Comparison of ENCODE assay signal across 7 mouse cellular contexts in genomic region chr15:102377810-102378262, GRCm38 (mm10). TPM values are rescaled to one million over a fixed set of nuclear protein-coding genes. Genes with fewer than 3 reads are reported as not detected.
DNase-seq lines count a peak whose midpoint lies in the region; ATAC-seq and TF ChIP-seq lines count a peak whose summit lies in the region.

No protein-coding gene starts in this region.

- no peaks in the 10 kb centered on the region for H3K27me3 ChIP-seq in lung, embryonic 14.5 days (ENCODE audit: insufficient read depth, low read length)
- no peaks in the 10 kb centered on the region for H3K27me3 ChIP-seq in neural tube, embryonic 14.5 days (ENCODE audit: control insufficient read depth, insufficient read depth, low read length)

- intact Hi-C loops in left cerebral cortex, postnatal 36 days (cut with DNase I), result loop anchor here (2.0 to 5.0 kb wide), 2 partner anchors 21 to 36 kb away; no protein-coding TSS in a partner anchor

- peak overlapping the region; percentile 66; the same call in 1 of the 2 replicates for H3K27ac ChIP-seq in lung, embryonic 14.5 days (ENCODE audit: low read depth)
- H3K27ac ChIP-seq in neural tube, embryonic 14.5 days (ENCODE audit: low read depth, low read length), result no peak overlapping the region

- no peak for TF ChIP-seq CTCF in lung, embryonic 14.5 days (IDR thresholded peaks at IDR 0.05; ENCODE audit: low read depth)

- peak overlapping the region; percentile 96 for H3K4me2 ChIP-seq in lung, embryonic 14.5 days
- peak overlapping the region; percentile 92; the same call in 1 of the 2 replicates for H3K4me2 ChIP-seq in neural tube, embryonic 14.5 days (ENCODE audit: low read depth, low read length)

- peaks cover 4% of the 10 kb centered on the region; the same call in 1 of the 2 replicates for H3K4me1 ChIP-seq in lung, embryonic 14.5 days (ENCODE audit: insufficient read depth)
- peaks cover 4% of the 10 kb centered on the region; the same call in 1 of the 2 replicates for H3K4me1 ChIP-seq in neural tube, embryonic 14.5 days (ENCODE audit: control insufficient read depth, insufficient read depth, low read length)

- no peaks in the 10 kb centered on the region for H3K9me3 ChIP-seq in lung, embryonic 14.5 days (ENCODE audit: low read depth, low read length)
- no peaks in the 10 kb centered on the region for H3K9me3 ChIP-seq in neural tube, embryonic 14.5 days (ENCODE audit: control insufficient read depth, low read length)

- peak; percentile 41; the same call in 1 of the 2 replicates for ATAC-seq in lung, embryonic 14.5 days (ENCODE audit: insufficient read depth)
- ATAC-seq in neural tube, embryonic 14.5 days (ENCODE audit: low read depth), result no peak

- DNase-seq in T-cell, adult 2 months (ENCODE audit: low spot score), result peak; percentile 48
- peak; percentile 70 for DNase-seq in embryo, embryonic 11 days
- DNase-seq in heart, adult 9 months (ENCODE audit: low spot score in 2 of 2), result peak; percentile 86 to 91
- DNase-seq in kidney, adult 18-20 months, result peak; percentile 66
- peak; percentile 70 for DNase-seq in lung, embryonic 14.5 days
- DNase-seq in left cerebral cortex, postnatal 36 days (ENCODE audit: low spot score in 2 of 2), result no peak

- H3K36me3 ChIP-seq in lung, embryonic 14.5 days (ENCODE audit: insufficient read depth), result no peaks in the 10 kb centered on the region
- H3K36me3 ChIP-seq in neural tube, embryonic 14.5 days (ENCODE audit: control insufficient read depth, insufficient read depth, low read length), result no peaks in the 10 kb centered on the region

- H3K4me3 ChIP-seq in lung, embryonic 14.5 days (ENCODE audit: low read depth, low read length), result peak overlapping the region; percentile 57; the same call in 1 of the 2 replicates
- no peak overlapping the region for H3K4me3 ChIP-seq in neural tube, embryonic 14.5 days (ENCODE audit: low read depth, low read length)

- WGBS in lung, embryonic 14.5 days, result 11% methylated on average over 10 of the region's 10 CpGs
- 5% methylated on average over 10 of the region's 10 CpGs for WGBS in neural tube, embryonic 14.5 days

- no peak overlapping the region; the same call in 1 of the 2 replicates for H3K9ac ChIP-seq in lung, embryonic 14.5 days
- H3K9ac ChIP-seq in neural tube, embryonic 14.5 days (replicated peaks; ENCODE audit: low read depth, low read length), result no peak overlapping the region

RNA-seq across cellular contexts. Expression of gene Sp7, which starts 10.9 kb away (rescaled TPM):
- 0.55 and 0.64 TPM in 2 replicates for polyA plus RNA-seq in lung, embryonic 14.5 days (2014; fragmentation: Nextera tagmentation; extraction: Ambion mirVana)
- 0.39 and 4.0 TPM in 2 replicates for polyA plus RNA-seq in neural tube, embryonic 14.5 days (2014; fragmentation: Nextera tagmentation; extraction: Ambion mirVana)
- under 1 TPM; 0.79 to 1.00 TPM for total RNA-seq in left cerebral cortex, postnatal 36 days (2021)

RNA-seq across cellular contexts. Expression of gene Aaas, which starts 27.3 kb away (rescaled TPM):
- 99.1 and 103 TPM in 2 replicates for polyA plus RNA-seq in lung, embryonic 14.5 days (2014; fragmentation: Nextera tagmentation; extraction: Ambion mirVana)
- 25.8 and 26.8 TPM in 2 replicates for polyA plus RNA-seq in neural tube, embryonic 14.5 days (2014; fragmentation: Nextera tagmentation; extraction: Ambion mirVana)
- 10 to 100 TPM; 17.2 to 17.7 TPM for total RNA-seq in left cerebral cortex, postnatal 36 days (2021)

RNA-seq across cellular contexts. Expression of gene Sp1, which starts 28.1 kb away (rescaled TPM):
- polyA plus RNA-seq in lung, embryonic 14.5 days (2014; fragmentation: Nextera tagmentation; extraction: Ambion mirVana), result 15.3 and 16.1 TPM in 2 replicates
- polyA plus RNA-seq in neural tube, embryonic 14.5 days (2014; fragmentation: Nextera tagmentation; extraction: Ambion mirVana), result 5.3 and 6.3 TPM in 2 replicates
- total RNA-seq in left cerebral cortex, postnatal 36 days (2021), result 10 to 100 TPM; 22.0 to 30.3 TPM

RNA-seq across cellular contexts. Expression of gene Myg1, which starts 46.3 kb away (rescaled TPM):
- 111 and 113 TPM in 2 replicates for polyA plus RNA-seq in lung, embryonic 14.5 days (2014; fragmentation: Nextera tagmentation; extraction: Ambion mirVana)
- polyA plus RNA-seq in neural tube, embryonic 14.5 days (2014; fragmentation: Nextera tagmentation; extraction: Ambion mirVana), result 89.1 and 99.2 TPM in 2 replicates
- 10 to 100 TPM; 45.8 to 69.3 TPM for total RNA-seq in left cerebral cortex, postnatal 36 days (2021)

RNA-seq across cellular contexts. Expression of gene Pfdn5, which starts 51.9 kb away (rescaled TPM):
- 477 and 511 TPM in 2 replicates for polyA plus RNA-seq in lung, embryonic 14.5 days (2014; fragmentation: Nextera tagmentation; extraction: Ambion mirVana)
- 546 and 560 TPM in 2 replicates for polyA plus RNA-seq in neural tube, embryonic 14.5 days (2014; fragmentation: Nextera tagmentation; extraction: Ambion mirVana)
- 100 to 1,000 TPM; 374 to 425 TPM for total RNA-seq in left cerebral cortex, postnatal 36 days (2021)

Comparison
In these comparisons a context has a peak if more than half of its experiments do, and no peak if none do; other contexts are left out.
1. DNase-seq: peak in T-cell, adult 2 months (single experiment), embryo, embryonic 11 days (single experiment), heart, adult 9 months (2 of 2), kidney, adult 18-20 months (single experiment) and lung, embryonic 14.5 days (single experiment); none in left cerebral cortex, postnatal 36 days (0 of 2).